Mouse (Mus musculus) bone marrow macrophage, adult 2 months (primary cell): Measurements from ENCODE around the gene Snrpd3.

Experiments
- CTCF ChIP-seq: IDR thresholded peaks from 2 replicates; pipeline ENCODE4 v1.5.1; 2012; ENCODE audit warnings: low read depth, mild to moderate bottlenecking, low read length, moderate library complexity
- POLR2A ChIP-seq: IDR thresholded peaks from 2 replicates; pipeline ENCODE4 v1.6.1; 2012; ENCODE audit warnings: mild to moderate bottlenecking, low read depth, low read length, borderline replicate concordance

DNA sequence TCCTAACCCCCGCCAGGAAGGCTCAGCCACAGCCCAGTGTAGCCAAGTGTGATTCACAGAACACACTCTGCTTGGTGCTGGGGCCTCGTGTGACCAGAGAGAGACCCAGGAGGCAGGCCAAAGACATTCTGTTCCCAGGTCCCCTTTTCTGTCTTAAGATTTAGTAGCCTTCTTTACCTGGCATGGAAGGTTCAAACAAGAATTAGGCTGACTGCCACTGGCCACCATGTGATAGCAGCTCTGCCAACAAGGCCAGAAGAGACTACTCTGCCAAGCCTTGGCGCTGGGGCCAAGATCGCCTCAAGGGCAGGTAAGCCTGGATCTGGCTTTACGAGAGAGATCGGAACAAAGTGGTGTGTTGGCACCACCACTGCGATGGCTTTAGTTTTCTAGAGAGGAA, 6.9 kb upstream of the Snrpd3 start:
- no peak for TF ChIP-seq CTCF
- no peak for TF ChIP-seq POLR2A
